Mouse (Mus musculus) layer of hippocampus, postnatal 36 days (tissue): ENCODE measurements around the gene Xrn2. TPM values are rescaled to one million over a fixed set of nuclear protein-coding genes. Genes with fewer than 3 reads are reported as not detected.
A peak's percentile ranks its signal among the peaks of the same experiment; 100 is the strongest.
"Not testable (repeated sequence)": the region's sequence is repeated elsewhere in the genome, so short reads cannot be mapped to it uniquely, and the experiment has no call there.

Experiments used
- DNase-seq, 2 experiments: peaks; one replicate each; pipeline ENCODE4 v3.0.0; 2022
- total RNA-seq, 2 experiments: library from RNA; stranded (reverse); gene quantifications; 2 replicates each; pipeline ENCODE4 v1.2.3; 2021

Gene Xrn2
- total RNA-seq: 10 to 100 TPM; 44.3 to 47.2 TPM

GRCm38 (mm10) chr2:147012623-147013184 is at the start of gene Xrn2:
Gene Xrn2, plus strand, starts transcription at chr2:147012996.
- peak; percentile 97 to 98 for DNase-seq

DNA sequence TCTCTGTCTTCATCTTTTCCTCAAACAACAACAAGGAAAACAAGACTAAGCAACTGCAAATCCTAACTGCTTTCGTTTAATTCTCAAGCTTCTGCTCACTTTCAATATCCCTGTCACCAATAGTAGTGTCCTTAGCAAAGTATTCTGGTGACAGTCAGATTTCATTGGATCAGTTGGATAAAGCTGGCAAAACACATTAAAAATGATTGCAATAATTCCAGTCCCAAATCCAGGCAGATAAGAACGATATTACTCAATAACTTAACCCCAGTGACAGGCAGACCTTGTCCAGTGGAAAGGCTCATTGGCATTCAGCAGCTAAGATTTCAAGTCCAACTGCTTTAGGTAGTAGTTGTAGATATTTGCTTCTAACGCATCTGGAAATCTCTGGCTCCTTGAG is 37.8 kb upstream of the Xrn2 start:
- no peak for DNase-seq

- no peak for DNase-seq
Observed at GRCm38 (mm10) chr2:146975453-146976028, 37.3 kb upstream of the Xrn2 start.

- no peak for DNase-seq
Observed at GRCm38 (mm10) chr2:146982786-146983185, 30.0 kb upstream of the Xrn2 start.

DNA sequence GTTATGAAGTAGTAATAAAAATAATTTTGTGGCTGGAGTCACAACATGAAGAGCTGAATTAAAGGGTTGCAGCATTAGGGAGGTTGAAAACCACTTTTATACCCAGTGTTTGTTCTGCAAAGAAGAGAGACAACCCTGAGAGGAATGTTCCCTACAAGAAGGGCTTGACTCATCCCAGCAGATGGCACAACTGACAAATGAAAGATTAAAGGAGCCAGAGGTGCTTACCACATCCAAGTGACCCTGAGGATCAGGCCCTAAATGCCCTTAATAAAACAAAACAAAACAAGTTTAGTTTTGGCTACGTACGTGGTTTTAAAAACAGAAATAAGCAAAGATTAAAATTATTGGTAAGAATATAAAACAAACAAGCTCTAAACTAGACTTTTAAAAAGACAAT is 28.0 kb upstream of the Xrn2 start:
- DNase-seq: no peak

DNA sequence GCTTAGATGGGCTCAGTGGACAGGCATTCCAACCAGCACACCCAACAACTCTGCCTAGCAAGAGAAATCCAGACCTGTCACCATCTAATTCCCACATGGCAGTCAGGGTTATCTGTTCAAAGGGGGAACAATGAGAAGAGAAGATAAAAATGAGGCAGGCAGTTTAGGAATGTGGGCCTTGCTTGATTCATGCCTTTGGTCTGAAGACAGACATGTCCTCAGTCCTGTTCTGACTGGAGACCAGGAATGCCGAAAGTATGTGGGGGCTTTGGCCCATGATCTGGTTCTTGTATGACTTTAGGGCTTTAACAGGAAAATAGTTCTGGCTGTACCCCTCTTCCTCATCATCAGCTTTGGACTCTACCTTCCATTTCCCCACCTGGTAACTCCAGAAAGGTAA is 27.0 kb upstream of the Xrn2 start:
- DNase-seq: no peak

DNA sequence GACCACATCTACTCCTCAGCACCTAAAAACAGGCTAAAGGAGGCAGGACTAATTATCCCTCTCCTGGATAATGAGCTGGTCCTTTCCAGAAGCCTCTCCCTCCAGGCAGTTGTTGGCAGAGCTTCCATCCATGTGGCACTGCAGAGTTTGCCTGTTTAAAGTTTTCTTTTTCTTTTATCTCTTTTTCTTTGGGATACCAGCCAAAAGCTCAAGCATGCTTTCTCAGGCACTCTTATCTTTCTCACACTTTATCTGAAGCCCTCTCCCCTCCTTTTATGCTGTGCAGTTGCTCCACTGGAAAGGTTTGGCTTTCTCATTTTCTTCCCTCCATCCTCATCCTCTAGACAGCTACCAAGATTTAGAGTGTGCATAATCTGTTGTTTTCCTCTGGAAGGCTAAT is 26.4 kb upstream of the Xrn2 start:
- no peak for DNase-seq

GRCm38 (mm10) chr2:147007265-147007664 is 5.5 kb upstream of the Xrn2 start:
- DNase-seq: no peak

- no peak for DNase-seq
Observed at GRCm38 (mm10) chr2:147009084-147009483, 3.7 kb upstream of the Xrn2 start.

DNA sequence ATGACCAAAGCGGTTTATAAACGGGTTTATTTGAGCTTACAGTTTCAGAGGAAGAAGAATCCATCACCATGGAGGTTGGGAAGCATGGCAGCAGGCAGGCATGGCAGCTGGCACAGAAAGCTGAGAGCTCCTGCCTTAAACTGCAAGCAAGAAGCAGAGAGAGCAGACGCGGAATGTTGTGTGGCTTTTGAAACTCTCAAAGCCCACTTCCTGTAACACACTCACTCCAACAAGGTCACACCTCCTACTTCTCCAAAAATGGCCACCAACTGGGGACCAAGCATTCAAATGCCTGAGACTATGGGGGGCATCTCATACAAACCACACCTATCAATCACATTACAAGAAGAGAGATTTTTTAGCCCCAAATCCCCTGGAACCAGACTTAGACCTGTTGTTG is 2.7 kb upstream of the Xrn2 start:
- no peak for DNase-seq

- no peak for DNase-seq
Observed at GRCm38 (mm10) chr2:147010952-147011351, 1.8 kb upstream of the Xrn2 start.

GRCm38 (mm10) chr2:147011474-147012140 is 1.2 kb upstream of the Xrn2 start:
- no peak for DNase-seq

DNA sequence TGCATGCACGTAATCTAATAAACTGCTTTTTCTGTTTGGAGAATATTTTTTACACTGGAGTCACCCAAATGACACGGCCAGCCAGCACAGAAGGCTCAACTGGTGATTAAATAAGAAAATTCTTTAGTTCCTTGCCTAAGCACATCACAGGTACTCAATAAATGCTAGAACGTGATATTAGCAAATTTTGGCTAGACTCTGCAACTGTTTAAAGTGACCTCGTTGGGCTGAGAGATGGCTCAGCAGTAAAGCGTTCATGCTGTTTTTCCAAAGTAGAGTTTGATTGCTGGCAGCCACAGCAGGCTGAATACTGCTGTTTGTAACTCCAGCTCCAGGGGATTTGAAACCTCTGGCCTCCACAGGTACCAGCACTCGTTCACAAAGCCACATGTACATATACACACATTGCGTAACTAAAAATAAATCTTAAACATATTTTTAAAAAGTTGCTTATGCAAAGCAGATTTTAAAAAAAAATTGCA is 614 bp upstream of the Xrn2 start:
- DNase-seq: no peak

DNA sequence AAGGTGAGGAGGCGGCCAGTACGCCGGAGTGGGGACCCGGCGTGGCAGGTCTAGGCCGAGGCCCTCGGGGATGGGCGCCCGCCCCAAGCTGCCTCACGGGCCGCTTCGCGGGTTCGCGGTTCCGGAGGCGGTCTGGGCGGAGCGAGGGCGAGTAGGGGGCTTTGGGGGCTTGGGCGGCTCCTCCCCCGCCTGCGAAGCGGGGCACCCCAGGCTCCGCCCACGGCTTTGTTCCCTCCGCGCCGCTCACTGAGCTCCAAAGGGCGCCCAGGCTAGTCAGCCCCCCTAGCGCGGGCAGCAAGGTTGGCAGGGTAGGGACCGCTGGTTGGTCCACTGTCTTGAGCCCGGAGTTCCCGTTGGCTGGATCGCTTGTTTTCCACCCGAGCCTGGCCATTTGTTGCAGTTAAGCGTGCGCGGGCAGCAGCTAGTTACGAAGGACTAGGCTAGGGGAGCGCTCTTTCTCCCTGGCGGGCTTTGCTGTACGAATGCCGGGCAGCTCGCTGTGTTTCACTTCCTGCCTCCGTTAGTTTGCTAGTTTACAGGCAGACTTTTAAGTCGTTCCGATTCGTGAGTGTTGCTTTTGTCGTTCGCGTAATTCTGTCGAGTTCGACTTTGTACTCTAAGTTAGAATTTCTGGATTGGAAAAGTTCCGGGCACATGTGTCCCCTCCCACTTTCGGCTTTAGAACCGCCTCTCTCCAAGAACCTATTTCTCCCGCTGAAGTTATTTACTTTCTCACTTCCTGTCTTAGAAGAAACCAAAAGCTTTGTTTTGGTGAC is 586 bp downstream of the Xrn2 start:
- no peak for DNase-seq

DNA sequence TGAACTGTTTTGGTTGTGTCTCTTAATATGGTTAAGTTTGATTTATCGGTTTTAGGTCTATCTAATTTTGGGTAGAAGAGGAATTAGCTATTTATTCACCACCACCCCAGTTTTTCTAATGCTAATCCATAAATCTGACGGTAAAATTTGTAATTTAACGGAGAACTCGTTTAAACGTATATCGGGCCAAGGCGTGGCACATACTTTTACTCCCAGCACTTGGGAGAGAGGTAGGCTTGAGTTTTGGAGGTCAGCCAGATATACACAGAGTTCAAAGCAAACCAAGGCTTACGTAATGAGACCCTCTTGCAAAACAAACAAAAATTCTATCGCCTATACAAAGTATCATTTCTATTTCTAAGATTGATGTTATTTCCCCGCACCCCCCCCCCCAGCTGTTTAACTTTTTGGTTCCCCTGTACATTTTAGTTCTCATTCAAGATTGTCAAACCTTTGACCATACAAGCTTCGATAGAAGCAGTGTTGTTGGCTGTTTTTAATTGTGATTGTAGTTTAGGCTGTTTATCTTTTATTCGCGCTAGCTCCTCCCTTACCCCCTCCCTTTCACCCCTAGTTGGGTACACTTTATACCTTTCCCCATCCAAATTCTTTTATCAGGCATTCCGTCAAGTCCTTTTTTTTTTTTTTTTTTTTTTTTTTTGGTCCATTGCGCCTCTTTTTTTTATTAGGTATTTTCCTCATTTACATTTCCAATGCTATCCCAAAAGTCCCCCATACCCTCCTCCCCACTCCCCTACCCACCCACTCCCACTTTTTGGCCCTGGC is 1.5 kb downstream of the Xrn2 start:
- no peak for DNase-seq

GRCm38 (mm10) chr2:147022041-147022440 is 9.2 kb downstream of the Xrn2 start:
- not testable (repeated sequence) for DNase-seq

DNA sequence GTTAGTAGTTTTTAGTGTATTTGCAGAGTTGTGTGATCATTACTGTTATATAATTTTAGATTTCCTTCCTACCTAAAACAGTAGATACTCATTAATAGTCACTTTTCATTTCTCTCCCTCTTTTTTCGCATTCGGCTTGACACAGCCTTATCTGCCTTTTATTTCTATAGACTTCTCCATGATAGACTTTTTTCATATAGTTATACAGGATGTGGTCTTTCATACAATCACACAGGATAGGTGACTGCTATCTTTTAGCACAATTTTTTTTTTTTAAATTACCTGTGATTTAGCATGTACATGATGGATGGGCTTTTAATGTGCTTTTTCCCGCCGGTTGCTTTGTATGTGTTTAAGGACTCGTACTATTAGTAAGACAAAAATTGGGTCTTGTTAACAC is 10.3 kb downstream of the Xrn2 start:
- no peak for DNase-seq

GRCm38 (mm10) chr2:147023560-147023959 is 10.8 kb downstream of the Xrn2 start:
- DNase-seq: no peak

DNA sequence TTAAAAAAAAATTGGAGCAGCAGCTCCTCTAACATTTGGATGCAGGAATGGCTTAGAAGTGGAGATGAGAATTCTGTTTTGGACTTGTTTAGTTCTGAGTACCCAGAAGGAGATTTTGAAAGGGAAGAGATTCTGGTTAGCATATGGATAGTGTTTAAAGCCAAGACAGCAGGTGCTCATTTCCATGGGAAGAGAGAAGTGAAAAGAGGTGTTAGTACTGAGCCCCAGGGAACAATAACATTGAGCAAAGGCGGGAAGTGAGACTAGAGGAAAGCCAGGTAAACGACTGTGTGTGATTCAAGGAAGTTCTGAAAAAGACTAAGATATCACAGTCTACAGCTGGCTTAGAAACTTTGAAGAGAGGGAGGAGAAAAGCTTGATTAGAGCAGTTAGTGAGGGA is 20.3 kb downstream of the Xrn2 start:
- DNase-seq: no peak

DNA sequence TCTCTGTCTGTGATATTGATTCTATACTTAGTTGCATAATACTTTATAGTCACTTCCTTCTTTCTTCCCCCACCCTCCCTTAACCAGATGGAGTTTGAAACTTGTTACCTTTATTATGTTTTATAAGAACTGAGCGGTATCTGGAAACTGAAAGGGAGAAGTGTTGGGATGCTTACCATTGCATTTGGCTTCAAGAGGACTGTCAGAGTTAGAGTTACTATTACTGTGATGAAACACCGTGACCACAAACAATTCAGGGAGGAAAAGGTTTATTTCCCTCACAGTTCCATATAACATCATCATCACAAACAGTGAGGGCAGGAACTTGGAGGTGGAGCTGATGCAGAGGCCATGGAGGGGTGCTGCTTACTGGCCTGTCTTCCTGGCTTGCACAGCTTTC is 23.1 kb downstream of the Xrn2 start:
- DNase-seq: no peak

- DNase-seq: no peak
Observed at GRCm38 (mm10) chr2:147047051-147047450, 34.3 kb downstream of the Xrn2 start.

- no peak for DNase-seq
Observed at GRCm38 (mm10) chr2:147053229-147053892, 40.6 kb downstream of the Xrn2 start.
